Mouse (Mus musculus): ENCODE results near the gene Daw1.

DNA sequence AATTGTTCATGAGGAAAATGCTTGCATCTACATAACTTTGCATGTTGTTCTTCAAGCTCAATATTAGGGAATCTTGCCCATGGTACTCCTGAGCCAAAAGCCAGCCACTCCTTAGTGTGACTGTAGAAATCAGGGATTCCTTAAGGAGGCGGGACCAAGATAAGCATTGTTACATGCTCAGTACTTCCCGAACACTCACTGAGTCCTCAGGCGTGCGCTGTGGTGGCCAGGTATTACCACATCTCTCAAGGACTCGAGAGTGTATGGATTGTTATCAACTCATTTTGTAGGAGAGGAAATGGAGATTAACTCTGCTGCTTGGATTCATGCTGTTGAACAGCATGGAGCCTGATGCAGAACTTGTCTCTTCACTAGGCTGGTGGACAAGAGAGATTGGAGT is 17.5 kb upstream of the Daw1 start:
- no peak for TF ChIP-seq MAX (IDR thresholded peaks at IDR 0.05; ENCODE audit: low read depth)
- no peak for TF ChIP-seq SRF (IDR thresholded peaks at IDR 0.05; ENCODE audit: control insufficient read depth, insufficient read length, low read depth)
- TF ChIP-seq E2F4 (IDR thresholded peaks at IDR 0.05; ENCODE audit: insufficient read depth) = no peak
- no peak for TF ChIP-seq REST (IDR thresholded peaks at IDR 0.05; ENCODE audit: insufficient read depth, insufficient read length)
- no peak for TF ChIP-seq POLR2A (IDR thresholded peaks at IDR 0.05; ENCODE audit: insufficient read length, low read depth)

Measured in myocyte (in vitro differentiated cells).